Mouse (Mus musculus) lung, adult 2 months (tissue): ENCODE measurements at regions not wholly inside any gene's neighbourhood (a gene's known extent, or its start where the extent isn't known, plus 50 kb on each side); places are given as distances from the start of the nearest gene placed in this dataset.

Source experiments
- DNase-seq: peaks from one replicate; pipeline ENCODE4 v3.0.0; 2022
- H3K4me1 ChIP-seq: fragments of 200-500 bp; 2 replicates; pipeline ENCODE4 v1.6.1; 2011; ENCODE audit warnings: low read length; ENCODE audit not compliant: control insufficient read depth, insufficient read depth
- H3K4me3 ChIP-seq: fragments of 200-500 bp; replicated peaks from 2 replicates; pipeline ENCODE3; 2011; ENCODE audit warnings: low read depth, mild to moderate bottlenecking, control low read depth, low read length; ENCODE audit errors: extremely low read depth
- CTCF ChIP-seq: fragments of 200-500 bp; IDR thresholded peaks from 2 replicates; pipeline ENCODE4 v1.5.1; 2011; ENCODE audit warnings: mild to moderate bottlenecking, low read length, control low read depth; ENCODE audit not compliant: insufficient read depth
- POLR2A ChIP-seq: fragments of 200-500 bp; IDR thresholded peaks from 2 replicates; pipeline ENCODE4 v1.6.1; 2011; ENCODE audit warnings: low read depth, mild to moderate bottlenecking, control low read depth, low read length, borderline replicate concordance; ENCODE audit errors: extremely low read depth
- WGBS: fragments of 180-500 bp; shearing (Covaris S2); methylation state at CpG from one replicate; pipeline ENCODE4 v1.1.7; 2018; 5-methylcytosine and 5-hydroxymethylcytosine counted together

DNA sequence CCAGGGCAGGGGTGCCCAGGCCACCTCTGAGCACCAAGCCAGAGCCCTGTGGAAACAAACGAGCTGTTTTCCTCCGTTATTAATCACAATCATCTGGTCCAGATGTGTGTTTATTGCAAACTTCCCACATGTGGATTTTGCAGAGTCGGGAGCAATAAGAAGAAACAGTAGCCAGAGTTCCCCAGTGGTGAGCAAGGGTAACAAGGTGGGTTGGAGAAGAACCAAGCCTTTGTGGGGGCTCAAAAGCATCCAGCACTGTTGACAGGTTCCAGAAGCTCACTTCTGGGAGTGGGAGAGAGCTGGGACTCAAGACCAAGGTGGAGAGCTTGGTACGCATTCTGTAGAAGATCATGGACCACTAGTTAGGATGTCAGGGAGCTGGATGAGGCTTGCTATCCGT, 63.6 kb downstream of the Hif1an start:
- TF ChIP-seq CTCF (no peak), POLR2A (no peak)
- WGBS, result 67% methylated on average over 5 of the region's 5 CpGs

DNA sequence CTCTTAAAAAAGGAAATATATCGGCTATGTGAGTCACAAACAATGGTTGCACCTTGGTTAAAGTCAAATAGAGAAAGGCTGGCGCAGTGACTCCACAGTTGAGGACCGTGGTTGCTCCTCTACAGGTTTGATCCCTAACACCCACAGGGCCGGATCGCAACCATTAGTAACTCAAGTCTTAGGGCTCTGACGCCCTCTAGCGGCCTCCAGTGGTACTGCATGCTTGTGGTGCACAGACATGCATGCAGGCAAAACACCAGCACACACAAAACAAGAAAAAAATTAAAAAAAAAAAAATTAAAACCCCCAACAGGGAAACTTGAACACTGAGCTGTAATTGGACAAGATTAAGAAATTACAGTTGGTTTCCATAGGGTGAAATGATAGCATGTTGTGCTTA, 67.1 kb downstream of the Hif1an start:
- TF ChIP-seq POLR2A (no peak), CTCF (peak; percentile 37)
- 66% methylated on average over 7 of the region's 7 CpGs for WGBS
- Histone ChIP-seq H3K4me3 (no peak overlapping the region), H3K4me1 (no peaks in the 10 kb centered on the region)
- DNase-seq, result no peak

More for the DNA sequence above, 63.6 kb downstream of the Hif1an start:
- Histone ChIP-seq H3K4me1 (no peaks in the 10 kb centered on the region), H3K4me3 (no peak overlapping the region)
- DNase-seq, result no peak

DNA sequence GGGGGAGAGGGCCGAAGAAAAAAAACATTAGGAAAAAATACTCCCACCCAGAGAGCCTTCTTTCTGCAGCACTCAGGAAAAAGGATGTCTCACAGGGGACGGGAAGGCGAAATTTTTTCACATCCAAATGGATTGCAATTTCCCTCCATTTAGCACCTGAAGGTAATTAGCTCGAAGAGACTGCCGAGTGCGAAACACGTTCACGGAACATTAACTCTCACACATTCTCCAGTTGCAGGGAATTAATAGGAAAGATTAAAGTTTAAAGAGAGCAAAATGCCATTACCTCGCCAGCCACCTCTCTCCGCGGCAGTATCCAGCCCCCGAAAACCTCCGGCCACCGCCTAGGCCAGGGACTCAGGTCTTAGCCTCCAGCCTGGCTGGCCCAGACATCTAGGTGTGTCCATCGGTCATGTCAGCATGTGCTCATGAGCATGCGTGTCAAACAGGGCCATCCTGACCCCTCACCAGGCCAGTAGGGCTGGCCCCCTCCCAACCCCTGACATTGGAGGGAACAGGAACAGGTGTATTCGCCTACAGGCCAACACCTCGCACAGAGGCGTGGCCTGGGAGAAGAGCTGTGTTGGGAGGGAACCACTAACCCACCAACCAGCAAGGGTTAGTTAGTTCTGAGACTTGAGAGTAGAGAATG, 68.8 kb downstream of the Hif1an start:
- no peak overlapping the region for H3K4me3 ChIP-seq
- no peak for TF ChIP-seq POLR2A
- no peak for TF ChIP-seq CTCF
- WGBS, result 77% methylated on average over 19 of the region's 19 CpGs
- DNase-seq, result no peak
- H3K4me1 ChIP-seq, result no peaks in the 10 kb centered on the region

DNA sequence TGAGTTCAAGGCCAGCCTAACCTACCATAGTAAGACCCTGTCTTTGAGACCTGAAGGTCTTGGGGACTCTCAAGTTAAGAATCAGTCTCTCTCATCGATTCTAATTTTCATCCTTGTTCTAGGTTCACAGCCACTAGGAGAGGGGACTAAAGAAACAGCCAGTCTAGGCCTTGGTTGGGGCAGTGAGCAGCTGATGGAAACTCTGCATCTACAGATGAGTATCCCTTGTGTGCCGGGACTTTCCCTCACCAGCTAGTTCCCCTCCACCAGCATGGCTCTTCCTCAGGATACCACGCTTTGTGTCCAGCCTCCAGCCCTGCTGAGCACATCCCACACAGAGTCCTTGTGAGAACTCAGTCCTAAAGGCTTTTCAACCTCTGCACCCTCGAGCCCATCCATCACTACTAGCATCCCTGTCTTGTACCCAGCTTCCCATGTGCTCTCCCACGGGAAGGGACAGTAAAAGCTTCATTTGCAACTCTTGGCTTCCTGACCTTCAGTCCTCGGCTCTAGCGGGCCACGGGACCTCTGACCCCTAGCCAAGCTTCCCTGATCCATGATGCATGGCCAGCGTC, 74.6 kb downstream of the Hif1an start:
- TF ChIP-seq POLR2A (no peak), CTCF (no peak)
- Histone ChIP-seq H3K4me3 (no peak overlapping the region), H3K4me1 (no peaks in the 10 kb centered on the region)
- no peak for DNase-seq
- 52% methylated on average over 9 of the region's 9 CpGs for WGBS

DNA sequence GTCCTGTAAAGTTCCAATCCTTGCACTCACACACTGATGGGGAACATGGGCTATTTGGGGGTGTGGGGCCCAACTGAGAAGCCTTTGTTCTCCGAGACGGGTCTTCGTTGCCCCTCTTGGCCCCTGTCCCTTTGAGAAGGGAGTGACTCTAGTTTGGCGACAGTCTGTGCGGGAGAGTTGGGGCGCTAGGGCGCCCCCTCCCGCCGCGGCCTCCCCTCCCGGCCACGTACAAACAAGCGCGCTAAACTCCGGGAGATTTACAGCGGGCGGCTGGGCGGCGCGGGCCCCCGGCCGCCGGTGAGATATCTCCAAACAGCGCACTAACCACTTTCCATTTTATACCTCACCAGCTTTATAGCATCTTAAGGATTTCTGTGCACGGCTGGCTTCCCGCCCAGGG, 77.4 kb downstream of the Hif1an start:
- Histone ChIP-seq H3K4me1 (no peaks in the 10 kb centered on the region), H3K4me3 (no peak overlapping the region)
- under 1% methylated on average over 26 of the region's 26 CpGs for WGBS
- TF ChIP-seq CTCF (no peak), POLR2A (no peak)
- no peak for DNase-seq

DNA sequence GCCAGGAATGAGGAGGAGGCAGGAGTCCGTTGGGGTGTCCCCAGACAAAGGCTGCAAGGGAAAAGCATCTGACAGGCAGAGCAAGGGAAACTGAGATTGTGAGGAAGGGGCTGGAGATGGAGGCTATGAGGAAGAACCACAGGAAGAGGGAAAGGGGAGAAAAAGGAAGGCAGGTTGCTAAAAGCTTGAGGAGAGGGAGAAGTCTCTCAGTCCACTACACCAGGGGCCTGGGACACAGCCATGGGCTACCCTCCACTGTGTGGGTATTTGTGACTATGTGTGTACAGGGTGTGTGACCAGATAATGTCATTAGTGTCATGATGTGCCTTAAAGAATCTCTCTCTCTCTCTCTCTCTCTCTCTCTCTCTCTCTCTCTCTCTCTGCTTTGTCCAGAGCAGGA, 77.9 kb downstream of the Hif1an start:
- DNase-seq, result no peak
- no peak overlapping the region for H3K4me3 ChIP-seq
- WGBS, result 5% methylated on average over 1 of the region's 1 CpGs
- H3K4me1 ChIP-seq, result no peaks in the 10 kb centered on the region
- TF ChIP-seq CTCF (no peak), POLR2A (no peak)

DNA sequence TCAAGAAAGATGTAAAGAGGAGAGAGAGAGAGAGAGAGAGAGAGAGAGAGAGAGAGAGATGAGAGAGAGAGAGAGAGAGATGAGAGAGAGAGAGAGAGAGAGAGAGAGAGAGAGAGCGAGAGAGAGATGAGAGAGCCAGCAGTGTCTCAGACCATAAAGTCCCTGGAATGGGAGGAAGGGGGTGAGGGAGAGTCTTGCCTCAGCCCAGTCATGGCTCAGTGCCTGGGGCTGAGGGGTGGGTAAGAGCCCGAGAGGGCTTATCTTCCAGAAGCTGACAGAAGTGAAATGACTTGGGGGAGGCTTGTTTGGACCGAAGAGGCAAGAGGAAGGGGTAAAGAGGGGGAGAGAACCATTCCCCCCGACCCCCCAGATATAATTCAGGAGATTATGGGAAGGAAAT, 79.6 kb downstream of the Hif1an start:
- DNase-seq, result no peak
- no peak for TF ChIP-seq POLR2A
- no peak for TF ChIP-seq CTCF
- Histone ChIP-seq H3K4me1 (no peaks in the 10 kb centered on the region), H3K4me3 (no peak overlapping the region)
- 36% methylated on average over 4 of the region's 4 CpGs for WGBS

DNA sequence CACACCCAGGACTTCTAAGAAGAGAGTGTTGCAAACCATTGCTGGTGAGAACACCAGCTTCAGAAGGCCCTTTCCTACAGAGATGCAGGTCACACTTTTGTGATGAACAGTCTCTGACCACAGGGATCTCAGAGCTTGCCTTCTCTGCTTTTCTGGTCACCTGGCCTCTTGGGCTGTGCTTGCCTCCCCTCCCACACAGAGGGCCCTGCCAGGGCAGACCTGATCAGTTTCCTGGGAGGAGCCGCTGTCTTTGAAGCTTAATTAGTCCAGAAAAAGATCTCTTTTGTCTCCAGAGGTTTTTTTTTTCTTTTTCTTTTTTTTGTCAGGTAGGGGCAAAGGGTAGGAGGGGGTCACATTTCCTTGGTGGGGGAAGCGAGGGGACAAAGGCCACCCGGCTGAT, 81.7 kb downstream of the Hif1an start:
- 56% methylated on average over 3 of the region's 3 CpGs for WGBS
- DNase-seq, result no peak

DNA sequence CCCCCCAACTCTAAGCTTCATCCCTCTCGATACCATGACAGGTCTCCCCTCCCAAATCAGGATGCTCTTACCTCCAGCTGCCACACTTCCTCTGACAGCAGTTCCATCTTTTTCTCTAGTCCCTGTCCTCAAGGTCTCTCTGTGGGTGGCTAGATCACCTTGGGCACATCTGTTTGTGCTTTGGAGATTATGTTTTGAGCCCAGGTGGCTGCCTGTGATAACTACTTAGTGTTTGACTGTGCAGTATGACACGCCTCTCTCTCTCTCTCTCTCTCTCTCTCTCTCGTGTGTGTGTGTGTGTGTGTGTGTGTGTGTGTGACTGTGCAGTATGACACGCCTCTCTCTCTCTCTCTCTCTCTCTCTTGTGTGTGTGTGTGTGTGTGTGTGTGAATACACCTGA, 82.3 kb downstream of the Hif1an start:
- no peak for DNase-seq
- H3K4me1 ChIP-seq, result no peaks in the 10 kb centered on the region
- H3K4me3 ChIP-seq, result no peak overlapping the region
- 39% methylated on average over 4 of the region's 4 CpGs for WGBS
- TF ChIP-seq POLR2A (no peak), CTCF (no peak)

More for the DNA sequence above, 81.7 kb downstream of the Hif1an start:
- TF ChIP-seq CTCF, result no peak
- no peak for TF ChIP-seq POLR2A
- Histone ChIP-seq H3K4me1 (no peaks in the 10 kb centered on the region), H3K4me3 (no peak overlapping the region)

DNA sequence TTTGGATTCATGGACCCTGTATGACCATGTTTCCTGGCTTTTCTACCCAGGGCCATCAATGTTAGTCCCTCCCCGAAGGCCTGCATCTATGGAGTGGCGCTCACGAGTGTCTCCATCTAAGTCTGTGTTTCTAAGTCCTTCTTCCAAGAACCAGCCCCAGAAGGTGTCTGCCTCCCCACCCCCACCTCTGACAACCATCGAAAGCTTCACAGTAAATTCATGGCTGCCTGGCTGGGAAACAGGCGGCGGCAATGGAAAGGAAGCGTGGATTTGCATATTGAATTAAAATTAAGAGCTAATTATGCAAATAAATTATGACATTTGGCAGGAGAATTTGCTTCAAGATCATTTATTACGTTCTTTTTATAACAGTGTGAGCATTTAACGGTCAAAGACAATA, 83.9 kb downstream of the Hif1an start:
- no peak for DNase-seq

More for the DNA sequence above, 83.9 kb downstream of the Hif1an start:
- no peak overlapping the region for H3K4me3 ChIP-seq
- no peaks in the 10 kb centered on the region for H3K4me1 ChIP-seq
- 72% methylated on average over 9 of the region's 9 CpGs for WGBS
- TF ChIP-seq POLR2A (no peak), CTCF (no peak)
